Mouse (Mus musculus) naive thymus-derived CD4-positive, alpha-beta T cell, adult 2 months (primary cell): Measurements from ENCODE around the gene Relb.
A peak's percentile ranks its signal among the peaks of the same experiment; 100 is the strongest.
"Not testable (repeated sequence)": the region's sequence is repeated elsewhere in the genome, so short reads cannot be mapped to it uniquely, and the experiment has no call there.

Experiments
- DNase-seq: peaks from one replicate; pipeline ENCODE4 v3.0.0-alpha.2; 2011; ENCODE audit warnings: low read depth

Gene Relb

DNA sequence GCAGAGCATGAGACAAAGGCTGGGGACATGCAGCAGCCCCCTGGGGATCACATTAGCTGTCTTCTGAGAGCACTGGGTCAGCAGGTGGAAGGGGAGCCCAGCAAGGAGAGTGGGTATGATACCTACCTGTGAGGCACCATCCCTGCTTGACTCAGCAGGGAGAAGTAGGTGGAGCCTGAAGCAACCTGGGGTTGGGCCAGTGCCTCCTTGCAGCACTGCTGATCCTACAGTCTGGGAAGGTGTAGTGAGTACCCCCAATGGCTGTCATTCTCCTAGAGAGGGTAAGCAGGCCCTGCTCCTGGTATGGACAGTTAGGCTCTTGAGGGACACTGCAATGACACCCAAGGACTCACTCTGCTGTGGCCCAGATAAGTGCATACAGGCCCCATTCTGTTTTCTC is 3.0 kb upstream of the Relb start:
- DNase-seq, result no peak

DNA sequence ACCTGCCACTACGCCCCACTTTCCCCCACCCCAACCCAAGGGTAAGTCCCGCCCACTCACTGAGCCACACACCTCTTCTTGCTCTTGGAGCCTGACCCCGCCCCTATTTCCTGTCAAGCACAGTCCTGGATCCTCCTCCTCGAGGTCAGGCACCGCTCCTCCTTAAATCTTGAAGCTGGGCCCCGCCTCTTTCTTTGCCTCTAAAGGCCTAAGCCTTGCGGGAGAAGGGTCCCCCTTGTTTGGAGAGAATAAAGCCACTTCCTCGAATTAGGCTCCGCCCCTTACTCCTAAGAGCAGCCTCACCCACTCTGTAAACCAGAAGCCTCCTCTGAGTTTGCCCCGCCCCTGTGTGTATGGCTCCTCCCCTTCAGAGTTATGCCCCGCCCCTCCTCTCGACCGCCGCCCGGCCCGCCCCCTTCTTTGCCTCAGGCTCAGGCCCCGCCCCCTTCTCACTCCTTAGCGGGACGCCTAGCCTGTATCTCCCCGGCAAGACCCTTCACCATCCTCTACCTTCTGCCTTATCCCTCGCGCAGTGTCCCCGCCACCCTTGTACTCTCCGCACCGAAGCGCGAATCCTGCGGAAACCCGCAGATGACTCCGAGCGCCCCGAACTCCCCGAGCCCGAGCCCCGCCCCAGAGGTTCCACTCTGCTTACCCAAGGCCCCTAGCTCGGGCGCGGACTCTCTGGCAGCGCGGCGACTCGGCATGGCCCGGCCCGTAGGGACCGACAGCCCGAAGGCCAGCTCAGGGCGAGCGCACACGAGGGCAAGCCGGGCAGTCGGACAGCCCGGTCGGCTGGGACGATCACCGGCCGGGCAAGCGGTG is 490 bp downstream of the Relb start:
- peak; percentile 99 for DNase-seq

DNA sequence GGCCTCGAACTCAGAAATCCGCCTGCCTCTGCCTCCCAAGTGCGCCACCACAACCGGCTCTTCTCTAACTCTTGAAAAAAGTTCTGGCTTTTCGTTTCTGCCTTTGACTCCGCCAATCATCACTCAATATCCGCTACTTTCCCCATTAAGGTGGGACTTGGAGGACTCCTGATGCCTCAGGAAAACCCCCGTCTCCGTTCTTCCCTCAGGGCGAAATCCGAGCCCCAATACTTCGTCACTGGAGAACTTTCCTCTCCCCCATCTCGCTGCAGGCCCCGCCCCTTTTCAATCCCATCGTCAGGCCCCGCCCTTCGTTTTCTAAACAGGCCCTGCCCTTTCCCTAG is 1.1 kb downstream of the Relb start:
- DNase-seq, result no peak

DNA sequence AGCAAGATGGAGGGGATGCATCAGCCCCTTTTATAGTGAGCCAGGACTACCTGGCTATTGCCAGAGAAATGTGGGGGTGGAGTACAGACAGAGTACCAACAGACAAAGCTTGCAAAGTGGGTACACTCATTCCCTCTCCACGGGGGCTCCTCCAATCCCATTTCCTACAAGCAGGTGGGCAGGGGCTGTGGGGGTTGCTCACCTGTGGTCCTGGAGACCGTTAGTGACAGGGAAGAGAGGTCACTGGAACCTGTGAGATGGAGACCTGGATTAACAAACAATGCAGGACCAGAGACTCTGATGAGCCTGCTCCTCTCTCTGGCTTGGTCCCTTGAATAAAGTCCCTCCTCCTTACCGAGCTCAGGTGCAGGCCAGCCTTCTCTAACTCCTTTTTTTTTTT is 1.5 kb downstream of the Relb start:
- DNase-seq, result no peak

DNA sequence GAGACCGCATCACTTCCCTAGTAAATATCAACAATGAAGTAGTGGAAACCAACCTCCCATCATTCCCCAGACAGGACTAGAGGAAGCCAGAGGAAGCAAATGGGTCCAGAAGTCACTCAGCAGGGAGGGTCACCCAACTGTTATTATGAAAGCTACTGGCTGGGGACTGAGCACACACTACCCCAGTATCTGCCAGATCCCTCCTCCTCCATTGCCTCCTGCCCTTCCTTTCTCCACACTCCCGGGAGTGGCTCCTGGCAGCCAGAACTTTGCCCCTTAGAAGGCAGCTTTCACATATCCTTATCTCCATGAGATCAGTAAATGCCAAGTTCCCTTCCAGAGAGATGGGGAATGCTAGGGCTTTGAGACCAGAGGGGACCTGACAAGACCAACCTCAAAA is 5.8 kb downstream of the Relb start:
- DNase-seq, result no peak

DNA sequence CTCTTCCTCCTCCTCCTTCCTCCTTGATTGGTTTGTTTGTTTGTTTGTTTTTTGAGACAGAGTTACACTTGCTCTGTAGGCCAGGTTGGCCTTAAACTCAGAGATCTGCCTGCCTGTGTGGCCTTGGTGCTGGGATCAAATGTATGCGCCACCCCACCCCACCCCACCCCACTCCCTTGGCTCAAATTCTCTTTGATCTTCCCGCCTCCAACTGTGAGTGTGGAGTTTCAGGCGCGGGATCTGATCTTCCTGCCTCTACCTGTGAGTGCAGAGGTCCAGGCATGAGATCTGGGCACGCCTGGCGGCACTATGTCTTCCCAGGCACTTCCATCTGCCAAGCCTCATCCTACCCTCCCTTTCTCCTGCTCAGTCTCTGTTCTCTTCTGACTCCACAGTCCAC is 7.0 kb downstream of the Relb start:
- DNase-seq, result no peak

DNA sequence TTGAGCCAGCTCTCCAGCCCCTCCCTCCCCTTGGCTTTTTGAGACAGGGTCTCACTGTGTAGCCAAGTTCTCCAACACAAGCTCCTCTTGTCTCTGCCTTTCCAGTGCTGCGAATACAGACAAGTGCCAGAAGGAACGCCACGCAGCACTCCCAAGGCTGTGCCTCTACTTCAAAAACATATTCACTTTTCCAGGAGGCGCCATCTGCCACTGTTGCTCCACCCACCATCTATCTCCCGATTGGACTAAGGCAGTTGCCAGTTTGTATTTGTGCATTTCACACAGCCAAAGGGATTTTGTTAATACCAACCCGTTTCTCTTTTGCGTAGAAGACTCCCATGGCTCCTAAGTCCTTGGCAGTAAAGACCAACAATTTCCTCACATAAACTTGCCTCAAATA is 8.4 kb downstream of the Relb start:
- DNase-seq, result no peak

DNA sequence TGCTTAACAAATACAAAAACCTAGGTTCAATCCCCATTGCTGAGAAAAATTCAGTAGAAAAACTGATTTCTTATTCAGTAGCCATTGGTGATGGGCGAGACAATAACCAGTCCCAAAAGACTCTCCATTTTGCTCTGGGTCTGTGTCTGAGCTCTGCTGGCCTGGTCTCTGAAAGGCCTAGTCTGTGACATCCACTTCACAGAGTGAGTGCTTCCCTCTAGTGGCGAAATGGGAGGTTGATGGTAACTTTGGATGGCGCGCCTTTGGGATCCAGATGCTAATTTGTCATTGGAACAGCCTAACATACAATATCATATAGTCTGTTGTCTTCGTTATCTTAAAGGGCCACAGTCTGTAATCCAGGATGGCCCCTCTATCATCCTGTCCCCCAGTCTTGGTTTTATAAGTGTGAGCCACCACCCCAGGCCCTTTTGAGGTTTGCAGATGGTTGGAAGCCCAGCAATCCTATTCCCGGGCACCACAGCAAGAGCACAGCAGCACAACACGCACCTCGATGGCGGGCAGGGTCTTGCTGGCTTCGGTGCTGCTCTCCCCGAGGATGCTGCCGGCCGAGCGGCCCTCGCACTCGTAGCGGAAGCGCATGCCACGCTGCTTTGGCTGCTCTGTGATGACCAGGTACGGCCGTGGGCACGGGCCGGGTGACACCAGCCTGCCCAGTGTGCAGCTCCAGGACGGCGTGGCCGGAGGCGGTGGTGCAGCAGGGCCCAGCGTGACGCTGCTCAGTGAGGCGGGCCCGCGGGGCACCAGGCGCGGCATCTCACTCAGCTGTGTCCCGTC is 10.0 kb downstream of the Relb start:
- peak; percentile 83 for DNase-seq

DNA sequence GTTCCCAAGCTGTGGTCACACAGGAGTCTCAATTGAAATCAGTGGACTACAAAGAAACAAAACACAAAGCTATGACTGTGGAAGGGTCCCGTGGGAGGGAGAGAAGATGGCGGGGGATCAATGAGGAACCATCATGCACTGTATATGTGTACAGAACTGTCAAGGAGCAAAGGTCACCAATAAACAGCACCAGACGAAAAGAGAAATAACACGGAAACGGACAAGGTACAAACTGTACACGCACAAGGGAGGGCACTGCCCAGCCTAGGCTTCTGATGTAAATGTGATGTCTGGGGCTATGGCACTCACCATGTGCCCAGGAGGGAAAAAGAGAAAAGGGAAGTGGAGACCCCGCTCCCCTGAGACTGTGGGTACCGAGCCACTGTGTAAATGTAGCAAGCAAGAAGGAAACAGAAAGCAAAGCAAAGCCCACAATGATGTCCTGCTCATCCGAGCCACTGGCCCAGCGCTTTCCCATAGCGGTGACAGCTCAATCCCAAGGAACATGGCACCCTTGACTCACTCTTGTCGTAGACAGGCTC is 14.1 kb downstream of the Relb start:
- no peak for DNase-seq

DNA sequence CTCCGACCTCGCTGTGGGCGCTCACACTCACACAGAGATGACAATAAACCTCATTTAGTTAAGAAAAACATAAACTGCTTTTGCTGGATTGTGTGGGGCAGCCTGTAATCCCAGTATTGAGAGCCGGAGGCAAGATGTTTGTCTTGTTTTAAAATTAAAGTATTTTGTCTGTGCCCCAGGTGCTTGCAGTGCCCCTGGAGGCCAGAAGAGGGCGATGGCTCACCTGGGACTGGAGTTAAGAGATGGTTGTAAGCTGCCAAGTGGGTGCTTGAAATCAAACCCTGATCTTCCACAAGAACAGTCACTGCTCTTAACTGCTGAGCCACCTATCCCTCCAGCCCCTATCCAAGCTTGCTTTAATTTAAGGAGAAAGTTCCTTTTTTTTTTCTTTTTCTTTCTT is 18.3 kb downstream of the Relb start:
- DNase-seq, result no peak

DNA sequence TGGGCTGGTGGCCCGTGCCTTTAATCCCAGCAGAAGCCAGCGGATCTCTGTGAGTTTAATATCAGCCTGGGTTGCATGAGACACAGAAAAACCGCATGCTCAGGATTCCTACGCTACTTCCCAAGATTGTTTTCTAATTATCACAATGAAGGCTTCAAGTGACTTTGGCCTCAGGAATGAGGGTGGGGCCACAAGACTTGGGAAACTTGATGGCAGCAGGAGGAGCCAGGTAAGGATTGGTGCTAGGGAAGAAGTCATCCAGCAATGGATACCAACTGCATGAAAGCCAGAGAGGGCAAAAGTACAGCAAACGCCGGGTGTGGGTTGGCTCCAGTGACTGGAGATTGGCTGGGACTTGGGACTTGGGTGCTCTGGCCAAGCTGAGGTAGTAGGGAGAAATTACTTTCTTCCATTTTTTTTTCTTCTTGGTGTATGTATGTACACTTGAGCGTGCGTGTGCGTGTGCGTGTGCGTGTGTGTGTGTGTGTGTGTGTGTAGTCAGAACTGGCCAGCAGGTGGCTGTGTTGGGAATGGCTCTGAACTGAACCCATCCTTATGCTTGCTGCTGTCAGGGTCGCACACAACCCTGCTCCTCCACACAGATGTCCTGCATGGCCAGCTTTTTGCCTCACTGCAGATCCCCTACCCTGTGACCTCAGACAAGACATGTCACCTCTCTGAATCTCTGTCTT is 19.5 kb downstream of the Relb start:
- DNase-seq, result no peak

DNA sequence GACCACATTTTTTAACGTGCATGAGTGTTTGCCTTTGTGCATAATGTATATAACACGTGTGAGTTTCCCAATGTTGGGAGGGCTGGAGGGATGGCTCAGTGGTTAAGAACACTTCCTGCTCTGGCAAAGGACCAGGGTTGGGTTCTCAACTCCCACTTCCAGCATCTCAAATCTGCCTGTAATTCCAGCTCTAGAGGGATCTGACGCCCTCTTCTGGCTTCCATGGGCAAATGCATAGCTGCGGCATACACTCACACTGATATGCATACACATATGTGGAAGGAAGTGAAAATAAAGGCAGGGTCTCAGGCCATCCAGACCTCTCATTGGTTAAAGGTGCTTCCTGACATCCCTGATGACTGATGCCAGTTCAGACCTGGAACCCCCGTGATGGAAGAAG is 21.9 kb downstream of the Relb start:
- no peak for DNase-seq

DNA sequence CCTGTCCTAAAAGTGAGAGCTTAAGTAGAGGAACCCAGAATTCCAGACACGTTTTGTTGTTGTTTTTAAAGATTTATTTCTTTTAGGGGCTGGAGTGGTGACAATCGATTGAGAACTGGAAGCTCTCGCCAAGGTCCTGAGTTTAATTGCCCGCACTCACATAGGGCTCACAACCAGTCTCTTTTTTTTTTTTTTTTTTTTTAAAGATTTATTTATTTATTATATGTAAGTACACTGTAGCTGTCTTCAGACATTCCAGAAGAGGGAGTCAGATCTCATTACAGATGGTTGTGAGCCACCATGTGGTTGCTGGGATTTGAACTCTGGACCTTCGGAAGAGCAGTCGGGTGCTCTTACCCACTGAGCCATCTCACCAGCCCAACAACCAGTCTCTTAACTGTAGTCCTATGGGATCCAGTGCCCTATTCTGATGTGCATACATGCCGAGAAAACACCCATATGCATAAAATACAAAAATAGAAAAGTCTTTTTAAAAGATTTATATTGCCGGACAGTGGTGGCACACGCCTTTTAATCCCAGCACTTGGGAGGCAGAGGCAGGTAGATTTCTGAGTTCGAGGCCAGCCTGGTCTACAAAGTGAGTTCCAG is 24.5 kb downstream of the Relb start:
- DNase-seq, result not testable (repeated sequence)

DNA sequence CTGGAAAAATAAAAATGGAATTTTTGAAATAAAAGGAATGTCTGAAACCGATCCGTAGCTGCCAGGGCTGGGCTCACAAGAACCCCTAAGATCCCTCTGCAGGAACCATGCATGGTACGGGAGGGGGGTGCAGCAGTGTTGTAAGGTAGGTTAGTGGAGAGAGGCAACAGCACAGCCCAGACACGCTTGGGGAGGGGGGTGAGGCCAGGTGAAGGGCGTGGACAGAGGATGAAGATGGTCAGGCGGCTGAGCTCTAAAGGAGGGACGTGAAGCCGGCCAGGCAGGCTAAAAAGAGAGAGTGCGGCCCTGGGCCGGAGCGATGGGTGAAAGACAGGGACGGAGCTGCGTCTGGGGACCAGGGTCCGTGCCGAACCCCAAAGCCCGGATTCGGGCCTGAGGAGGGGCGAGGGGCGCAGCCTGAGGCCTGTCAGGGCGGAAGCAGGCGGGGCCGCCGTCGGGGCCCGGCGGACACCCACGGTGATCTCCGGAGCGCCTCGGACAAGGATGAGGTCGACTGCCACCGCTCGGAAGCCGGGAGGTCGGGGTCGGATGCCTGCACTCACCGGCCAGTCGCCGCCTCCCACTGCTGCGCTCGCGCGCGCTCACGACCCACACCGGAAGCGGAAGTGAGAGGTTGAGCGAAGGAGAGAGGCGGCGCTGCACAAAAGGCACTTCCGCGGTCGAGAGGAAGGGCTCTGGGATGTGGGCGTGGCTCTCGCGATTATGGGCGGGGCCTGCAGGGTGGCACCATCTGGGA is 25.2 kb downstream of the Relb start, which contains the start of gene Clasrp:
Gene Clasrp (minus strand): TSS at position 638 of the 757 bp plus-strand sequence.
- DNase-seq, result peak; percentile 96

DNA sequence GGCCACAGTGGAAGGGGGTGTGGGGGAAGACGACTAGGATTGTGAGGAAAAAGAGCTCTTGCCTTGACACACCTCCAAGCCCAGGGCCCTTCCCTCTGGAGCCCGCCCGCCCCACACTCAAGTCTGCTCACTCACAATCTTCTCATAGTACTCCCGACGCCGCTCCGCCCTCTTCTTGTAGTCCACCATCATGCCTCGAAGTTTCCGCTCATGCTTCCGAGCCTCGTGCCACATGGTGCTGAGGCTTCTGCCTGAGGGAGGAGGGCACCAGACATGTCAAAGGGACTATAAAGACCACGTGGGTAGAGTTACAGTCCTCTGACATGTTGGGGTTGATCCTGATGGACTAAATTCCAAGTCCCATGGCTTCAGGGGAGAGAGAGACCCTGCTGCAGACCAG is 26.2 kb downstream of the Relb start:
- DNase-seq, result no peak

DNA sequence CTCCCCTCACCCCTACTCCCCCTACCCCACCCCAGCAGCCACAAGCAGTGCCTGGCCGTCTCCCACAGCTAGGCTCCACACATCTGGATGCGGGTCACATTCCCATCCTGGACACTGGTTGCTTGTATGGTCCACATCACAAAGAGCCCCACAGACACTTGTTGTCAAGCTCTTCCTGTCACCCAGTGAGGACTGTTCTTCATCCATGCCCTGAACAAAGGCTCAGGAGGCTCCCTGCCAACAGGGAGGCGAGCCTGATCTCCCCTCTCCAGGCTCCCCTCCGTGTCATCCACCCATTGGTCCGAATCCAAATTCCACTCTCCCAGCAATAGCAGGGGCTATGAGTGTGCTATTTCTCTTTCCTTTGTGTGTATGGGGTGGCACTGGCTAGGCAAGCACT is 28.7 kb downstream of the Relb start:
- DNase-seq, result no peak

DNA sequence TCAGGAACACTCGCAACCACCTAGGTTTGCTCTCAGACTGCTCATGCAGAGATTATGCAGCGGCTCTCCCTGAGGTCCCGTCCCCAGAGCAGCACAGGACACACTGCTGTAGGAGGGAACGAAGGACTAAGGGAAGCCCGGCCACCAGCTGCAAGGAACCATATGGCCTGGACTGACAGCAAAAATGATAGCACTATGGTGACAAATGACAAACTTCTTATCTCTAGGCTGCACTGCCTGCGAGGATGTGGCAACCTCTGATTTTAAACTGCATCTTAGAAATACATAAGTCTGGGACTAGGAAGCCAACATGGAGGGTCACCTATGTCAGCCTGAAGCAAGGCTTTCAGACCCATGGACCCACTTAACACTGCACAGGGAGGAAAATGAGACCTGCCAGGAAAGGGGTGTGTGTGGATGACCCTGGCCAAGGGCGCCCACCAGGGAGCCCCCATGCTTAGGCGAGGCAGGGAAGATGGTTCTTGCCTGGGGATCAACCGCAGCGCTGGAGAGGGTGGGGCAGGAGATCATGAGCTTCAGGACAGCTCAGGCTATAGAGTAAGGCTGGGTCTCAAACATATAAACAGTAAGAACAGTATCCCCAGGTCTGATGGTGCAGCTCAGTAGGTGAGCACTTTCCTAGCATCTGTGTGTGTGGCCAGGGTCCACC is 36.0 kb downstream of the Relb start:
- DNase-seq, result no peak

DNA sequence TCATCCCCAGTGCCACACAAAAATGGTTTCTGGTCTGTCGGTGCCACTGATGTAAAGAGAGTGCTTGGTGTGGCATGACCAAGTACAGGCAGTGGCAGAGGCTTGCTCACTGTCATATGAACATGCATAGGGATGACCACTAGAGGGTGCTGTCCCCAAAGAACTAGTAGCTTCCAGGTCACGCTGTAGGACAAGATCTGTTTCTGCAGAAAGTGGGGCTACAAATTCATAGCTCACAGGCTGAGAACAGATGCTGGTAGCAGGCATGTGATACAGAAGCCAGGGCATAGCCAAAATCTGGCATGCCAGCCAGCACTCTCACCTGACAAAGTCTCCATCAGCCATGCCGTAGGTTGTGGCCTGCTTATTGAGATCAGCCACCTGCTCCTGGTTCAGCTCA is 39.3 kb downstream of the Relb start:
- peak; percentile 87 for DNase-seq

DNA sequence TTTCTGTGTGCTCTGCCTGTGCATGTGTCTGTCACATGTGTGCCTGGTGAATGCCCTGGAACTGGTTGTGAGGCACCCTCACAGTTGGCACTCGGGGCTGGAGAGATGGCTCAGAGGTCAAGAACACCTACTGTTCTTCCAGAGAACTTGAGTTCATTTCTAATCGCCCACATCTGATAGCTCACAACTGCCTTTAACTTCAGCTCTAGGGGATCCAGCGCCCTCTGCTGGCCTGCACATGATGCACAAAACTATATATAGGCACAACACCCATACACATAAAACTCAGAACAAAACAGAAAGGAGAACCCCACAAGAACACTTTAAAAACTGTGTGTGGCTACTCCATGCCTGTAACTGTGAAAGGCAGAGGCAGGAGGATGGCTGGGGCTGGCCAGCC is 40.0 kb downstream of the Relb start:
- peak; percentile 55 for DNase-seq

DNA sequence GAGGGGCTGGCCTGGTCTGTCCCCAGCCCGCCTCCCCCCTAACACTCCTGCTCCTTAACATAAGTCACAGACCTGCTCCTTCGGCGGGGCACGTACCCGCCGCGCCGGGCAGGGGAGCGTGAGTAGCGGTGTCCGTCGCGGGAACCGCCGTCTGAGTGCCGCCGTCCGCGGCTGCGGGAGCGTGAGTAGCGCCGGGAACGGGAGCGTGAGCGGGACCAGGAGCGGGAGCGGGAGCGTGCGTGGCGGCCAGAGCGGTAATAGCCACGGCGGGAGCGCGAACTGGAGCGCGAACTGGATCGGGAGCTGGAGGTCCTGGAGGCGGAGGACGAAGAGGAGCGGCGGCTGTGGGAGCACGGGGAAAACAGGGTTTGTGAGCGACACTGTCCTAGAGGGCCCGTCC is 43.0 kb downstream of the Relb start:
- no peak for DNase-seq

DNA sequence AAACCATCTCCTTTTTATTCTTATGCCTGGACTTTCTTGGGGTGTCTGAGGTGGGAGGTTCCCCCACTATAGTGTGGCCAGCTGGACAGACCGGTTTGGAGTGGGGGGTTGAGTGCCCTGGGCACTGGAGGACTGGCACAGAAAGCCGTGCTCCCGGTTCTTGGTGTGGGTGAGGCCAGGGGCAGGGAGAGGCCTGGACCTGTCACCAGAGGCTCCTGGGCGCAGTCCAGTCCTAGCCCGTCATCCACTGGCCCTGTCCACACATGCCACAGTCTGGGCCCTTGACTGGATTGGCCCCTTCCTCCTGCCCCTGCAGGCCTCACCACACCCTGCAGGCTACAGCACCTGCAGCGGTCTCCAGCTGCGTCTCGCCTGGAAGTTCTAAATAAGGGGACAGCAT is 48.6 kb downstream of the Relb start:
- DNase-seq, result no peak
